Mouse (Mus musculus): ENCODE results near the gene Aff1.

Gene Aff1

DNA sequence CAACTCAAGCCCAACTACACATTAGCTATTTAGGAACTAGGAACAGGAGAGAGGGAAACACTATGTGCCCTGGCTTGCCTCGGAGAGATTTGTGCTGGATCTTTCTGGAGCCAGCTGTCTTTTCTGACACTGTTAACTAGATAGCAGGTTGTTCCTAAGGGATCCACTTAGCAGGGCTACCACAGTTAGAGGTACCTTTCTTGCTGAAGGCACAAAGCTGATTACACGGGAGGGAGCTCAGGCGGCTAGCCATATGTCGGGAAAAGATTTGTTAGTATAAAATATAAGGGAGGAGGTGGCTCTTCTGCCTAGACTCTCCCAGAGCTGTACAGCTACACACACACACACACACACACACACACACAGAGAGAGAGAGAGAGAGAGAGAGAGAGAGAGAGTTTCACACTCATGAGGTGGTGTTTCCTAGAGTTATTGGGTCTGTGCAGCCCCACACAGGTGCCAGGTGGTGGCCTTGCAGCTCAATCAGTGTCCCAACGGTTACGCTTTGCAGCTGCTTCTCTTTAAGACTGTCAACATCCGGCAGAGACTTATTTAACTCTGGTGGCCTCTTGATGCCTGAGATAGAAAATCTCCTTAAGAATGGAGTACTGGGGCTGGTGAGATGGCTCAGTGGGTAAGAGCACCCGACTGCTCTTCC lies 34.2 kb downstream of the Aff1 start:
- DNase-seq (ENCODE audit: low read depth, low spot score): no peak

DNA sequence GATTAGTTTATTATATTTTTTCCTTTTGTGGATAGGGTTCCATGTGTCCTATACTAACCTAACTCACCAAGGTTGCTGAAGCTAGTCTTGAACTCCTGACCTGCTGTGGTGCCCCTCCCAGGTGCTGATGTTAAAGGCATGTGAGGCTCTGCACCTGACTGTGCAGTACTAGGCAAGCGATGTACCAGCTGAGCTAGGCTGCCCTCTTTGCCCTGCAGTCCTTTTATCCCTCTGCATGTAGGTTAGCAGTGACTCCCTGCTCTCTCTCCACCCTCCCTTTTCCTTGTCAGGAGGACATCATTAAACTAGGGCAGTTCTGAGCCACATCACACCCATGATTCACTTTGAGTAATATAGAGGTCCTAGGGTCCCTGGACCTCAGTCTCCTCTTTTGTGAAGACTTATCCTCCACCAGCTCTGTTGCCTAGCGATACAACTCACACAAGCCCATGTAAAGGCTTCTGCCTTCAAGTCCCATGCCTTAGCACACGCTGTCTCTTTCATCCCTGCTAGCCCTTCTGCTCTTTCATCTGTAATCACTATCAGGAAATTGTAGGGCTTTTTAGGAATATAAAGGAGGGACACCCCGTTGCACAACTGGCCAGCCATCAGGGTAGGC lies 35.7 kb downstream of the Aff1 start:
- no peak for DNase-seq (ENCODE audit: low read depth, low spot score)

GRCm38 (mm10) chr5:103729225-103729624 lies 37.1 kb downstream of the Aff1 start:
- DNase-seq (ENCODE audit: low read depth, low spot score): no peak

DNA sequence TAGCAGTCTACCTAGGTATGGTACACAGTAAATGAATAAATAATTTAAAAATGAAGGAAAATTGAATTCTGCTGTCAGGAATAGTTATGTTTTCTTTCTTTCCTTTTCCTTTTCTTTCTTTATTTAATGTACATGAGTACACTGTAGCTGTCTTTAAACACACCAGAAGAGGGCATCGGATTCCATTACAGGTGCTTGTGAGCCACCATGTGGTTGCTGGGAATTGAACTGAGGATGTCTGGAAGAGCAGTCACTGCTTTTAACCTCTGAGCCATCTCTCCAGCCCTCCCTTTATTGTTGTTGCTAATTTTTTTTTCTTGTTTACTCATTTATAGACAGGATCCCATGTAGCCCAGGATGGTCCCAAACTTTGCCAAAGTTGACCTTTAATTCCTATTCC lies 38.0 kb downstream of the Aff1 start:
- DNase-seq (ENCODE audit: low read depth, low spot score): no peak

- DNase-seq (ENCODE audit: low read depth, low spot score): no peak
Measured at GRCm38 (mm10) chr5:103730727-103731126, 38.6 kb downstream of the Aff1 start.

DNA sequence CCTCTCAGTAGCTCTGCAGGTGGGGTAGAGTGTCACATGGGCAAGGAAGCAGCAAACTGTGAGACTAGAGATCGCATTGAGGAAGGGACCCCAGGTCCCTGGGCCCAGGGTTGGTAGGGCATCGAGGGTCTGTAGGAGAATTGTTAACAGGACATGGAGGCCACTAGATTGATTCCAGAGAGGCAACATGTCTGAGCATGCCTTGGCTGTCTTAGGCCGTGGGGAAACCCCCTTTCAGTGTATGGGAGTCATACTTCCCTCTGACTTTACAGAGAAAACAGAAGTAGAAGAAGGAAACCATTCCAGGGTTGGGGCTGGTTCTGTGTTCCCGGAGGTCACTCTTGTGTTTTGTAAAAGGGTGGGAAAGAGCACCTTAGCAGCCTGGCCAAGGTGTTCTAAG lies 40.4 kb downstream of the Aff1 start:
- no peak for DNase-seq (ENCODE audit: low read depth, low spot score)

DNA sequence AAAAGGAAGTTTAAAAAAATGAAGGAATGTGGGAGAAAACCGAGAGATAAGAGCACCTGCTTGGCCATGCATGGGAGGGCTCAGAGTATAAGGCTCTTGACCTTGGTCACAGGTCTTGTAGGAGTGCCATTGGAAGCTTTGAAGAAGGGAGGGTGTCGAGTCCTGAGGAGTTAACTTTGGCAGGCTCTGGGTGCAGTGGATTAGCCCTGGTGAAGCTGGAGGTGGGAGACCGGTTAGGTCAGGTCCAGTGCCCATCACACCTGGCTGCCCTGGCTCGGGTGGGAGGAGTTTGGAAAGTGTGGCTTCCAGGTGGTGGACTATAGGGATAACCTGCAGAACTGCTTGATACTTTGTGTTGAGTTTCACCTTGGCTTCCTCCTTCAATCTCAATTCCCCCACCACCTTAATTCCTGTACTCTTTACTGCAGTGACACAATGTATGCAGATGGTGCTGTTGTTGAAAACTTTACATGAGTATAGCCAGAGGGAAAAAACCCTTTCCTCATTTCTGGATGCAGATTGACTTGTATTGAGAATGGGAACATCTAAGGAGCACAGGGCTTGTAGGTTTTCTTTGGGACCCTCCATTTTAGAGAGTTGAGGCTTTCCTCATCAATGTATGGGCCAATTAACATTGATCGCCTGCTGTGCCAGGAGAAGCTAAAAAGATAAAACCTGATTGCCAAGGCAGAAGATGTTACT lies 43.4 kb downstream of the Aff1 start:
- no peak for DNase-seq (ENCODE audit: low read depth, low spot score)

- DNase-seq (ENCODE audit: low read depth, low spot score): no peak
Measured at GRCm38 (mm10) chr5:103736553-103737207, 44.5 kb downstream of the Aff1 start.

GRCm38 (mm10) chr5:103737208-103738066 lies 45.3 kb downstream of the Aff1 start:
- DNase-seq (ENCODE audit: low read depth, low spot score): no peak

GRCm38 (mm10) chr5:103738509-103738908 lies 46.3 kb downstream of the Aff1 start:
- no peak for DNase-seq (ENCODE audit: low read depth, low spot score)

- no peak for DNase-seq (ENCODE audit: low read depth, low spot score)
Measured at GRCm38 (mm10) chr5:103739163-103739562, 47.0 kb downstream of the Aff1 start.

- DNase-seq (ENCODE audit: low read depth, low spot score): no peak
Measured at GRCm38 (mm10) chr5:103740093-103740902, 48.1 kb downstream of the Aff1 start.

- DNase-seq (ENCODE audit: low read depth, low spot score): no peak
Measured at GRCm38 (mm10) chr5:103740903-103741246, 48.7 kb downstream of the Aff1 start.

DNA sequence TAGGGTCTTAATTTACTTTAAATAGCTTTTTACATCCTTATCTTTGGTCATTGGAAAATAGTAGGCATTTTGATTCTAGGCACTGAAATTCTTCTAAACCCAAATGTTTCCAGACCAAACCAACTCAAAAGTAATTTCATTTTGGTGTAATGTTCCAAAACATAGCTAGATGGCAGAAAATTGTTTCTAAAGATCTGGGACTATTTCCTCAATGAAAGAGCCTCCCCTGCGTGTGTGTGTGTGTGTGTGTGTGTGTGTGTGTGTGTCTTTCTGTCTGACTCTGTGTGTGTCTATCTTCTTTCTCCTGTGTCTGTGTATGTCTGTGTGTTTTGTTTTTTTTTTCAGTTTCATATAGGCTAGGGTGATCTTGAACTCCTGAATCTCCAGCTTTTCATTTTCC lies 49.3 kb downstream of the Aff1 start:
- no peak for DNase-seq (ENCODE audit: low read depth, low spot score)

DNA sequence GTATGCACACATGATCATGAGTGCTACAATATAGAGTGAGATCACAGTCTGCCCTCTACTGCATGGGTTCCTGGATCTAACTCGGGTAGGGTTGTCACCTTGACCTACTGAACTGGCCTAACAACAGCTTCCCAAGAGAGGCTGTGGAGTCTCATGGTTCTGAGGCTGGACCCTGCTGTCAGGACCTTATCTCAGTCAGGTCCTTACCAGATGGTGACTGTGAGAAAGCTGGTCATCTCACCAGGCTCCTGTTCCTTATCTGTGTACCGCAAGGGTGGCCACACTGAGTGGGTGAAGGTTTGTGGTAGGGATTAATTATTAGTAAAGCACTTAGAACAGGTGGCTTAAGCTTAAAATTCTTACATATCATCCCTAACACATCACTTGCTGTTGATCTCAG lies 49.8 kb downstream of the Aff1 start:
- DNase-seq (ENCODE audit: low read depth, low spot score): no peak

DNA sequence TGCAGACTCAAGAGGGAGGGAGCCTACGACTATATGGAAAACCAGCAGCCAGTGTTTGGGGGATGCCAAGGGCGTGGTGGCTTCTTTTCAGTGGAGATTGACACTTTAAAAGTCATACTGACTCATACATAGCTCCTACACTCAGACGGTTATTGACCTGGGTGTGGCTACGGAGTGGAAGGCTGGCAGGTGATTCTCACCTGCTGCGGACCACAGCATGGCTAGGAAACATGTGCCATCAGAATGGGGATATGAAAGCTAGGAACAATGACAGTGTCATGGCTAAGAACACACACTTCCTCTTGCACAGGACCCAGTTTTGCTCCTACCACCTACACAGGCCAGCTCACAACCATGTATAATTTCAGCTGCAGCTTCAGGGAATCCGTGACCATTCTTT lies 52.4 kb downstream of the Aff1 start:
- no peak for DNase-seq (ENCODE audit: low read depth, low spot score)

DNA sequence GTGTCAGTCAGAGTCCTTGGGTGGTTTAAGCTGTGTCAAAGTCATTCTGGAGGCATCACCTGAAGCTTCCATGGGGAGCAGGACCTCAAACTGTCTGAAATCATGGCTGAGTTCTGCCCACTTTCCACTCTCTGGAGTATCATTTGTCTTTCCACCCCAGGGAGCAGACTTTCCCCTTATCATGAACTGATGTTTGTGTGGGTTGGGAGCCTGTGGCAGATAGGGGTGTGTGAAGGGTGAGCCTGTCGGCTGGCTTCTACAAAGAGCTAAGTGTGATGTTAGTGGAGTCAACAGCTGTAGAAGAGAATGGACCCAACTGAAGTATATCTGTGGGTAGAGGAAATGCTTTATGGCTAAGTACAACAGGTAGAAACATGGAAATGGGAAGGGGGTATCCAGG lies 53.5 kb downstream of the Aff1 start:
- no peak for DNase-seq (ENCODE audit: low read depth, low spot score)

GRCm38 (mm10) chr5:103746561-103747085 lies 54.4 kb downstream of the Aff1 start:
- DNase-seq (ENCODE audit: low read depth, low spot score): no peak

- DNase-seq (ENCODE audit: low read depth, low spot score): no peak
Measured at GRCm38 (mm10) chr5:103747098-103747497, 54.9 kb downstream of the Aff1 start.

DNA sequence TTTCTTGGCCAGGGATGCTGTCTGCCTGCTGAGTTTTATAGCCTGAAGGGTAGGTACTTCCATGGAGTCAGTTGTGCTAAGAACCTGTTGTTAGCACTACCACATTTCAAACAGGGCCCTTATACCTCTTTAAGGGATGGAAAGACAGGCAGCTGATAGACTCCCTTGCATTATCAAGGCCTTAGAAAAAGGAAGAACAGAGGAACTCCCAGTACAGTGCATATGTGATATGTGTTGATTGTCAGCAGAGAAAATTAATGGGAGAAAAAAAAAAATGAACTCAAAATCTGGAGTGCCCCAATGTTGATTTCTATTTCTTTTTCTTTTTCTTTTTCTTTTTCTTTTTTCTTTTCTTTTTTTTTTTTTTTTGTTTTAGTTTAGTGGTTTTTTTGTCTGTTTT lies 56.2 kb downstream of the Aff1 start:
- no peak for DNase-seq (ENCODE audit: low read depth, low spot score)
